Mouse (Mus musculus): ENCODE results near the gene Hadha.

GRCm38 (mm10) chr5:30095731-30096130, 59.2 kb downstream of the Hadha start:
- TF ChIP-seq CTCF (IDR thresholded peaks at IDR 0.05; ENCODE audit: control insufficient read depth, insufficient read depth, insufficient replicate concordance, low read depth, low read length), result no peak
- no peak for TF ChIP-seq POLR2A (IDR thresholded peaks at IDR 0.05; ENCODE audit: control insufficient read depth, low read depth, low read length)
